Mouse (Mus musculus): ENCODE measurements at regions not wholly inside any gene's neighbourhood (a gene's known extent, or its start where the extent isn't known, plus 50 kb on each side); places are given as distances from the start of the nearest gene placed in this dataset.

DNA sequence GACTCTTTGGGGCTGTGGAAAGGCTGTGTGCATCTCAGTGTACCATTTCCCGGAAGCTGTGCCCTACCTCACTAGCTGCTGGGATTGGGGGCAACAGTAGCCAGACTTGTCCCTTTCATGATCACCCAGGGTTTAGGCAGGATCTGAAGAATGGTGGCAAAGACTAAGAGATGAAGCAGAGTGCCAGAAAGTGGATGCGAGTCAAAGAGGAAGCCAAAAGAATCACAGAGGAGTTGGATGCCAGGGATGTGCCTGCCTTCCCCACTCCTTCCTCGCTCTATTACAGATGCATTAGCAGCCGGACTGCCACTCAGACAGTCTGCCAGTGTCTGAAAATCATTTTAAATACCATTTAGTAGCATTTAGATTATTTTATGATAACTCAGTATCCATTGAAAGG, 271.5 kb upstream of the Slc24a2 start:
- TF ChIP-seq POLR2A (IDR thresholded peaks at IDR 0.05; ENCODE audit: insufficient read length, low read depth), result no peak
- no peak for TF ChIP-seq TCF12 (IDR thresholded peaks at IDR 0.05; ENCODE audit: insufficient read depth, poor library complexity, severe bottlenecking)
- no peak for TF ChIP-seq CEBPB (IDR thresholded peaks at IDR 0.05; ENCODE audit: insufficient read depth, poor library complexity, severe bottlenecking)
- no peak for TF ChIP-seq E2F4 (IDR thresholded peaks at IDR 0.05; ENCODE audit: insufficient read depth)
- no peak for TF ChIP-seq MYOD1 (IDR thresholded peaks at IDR 0.05; ENCODE audit: control insufficient read depth in 1 of 3, insufficient read length in 2 of 3, low read depth in 2 of 3)
- no peak for TF ChIP-seq REST (IDR thresholded peaks at IDR 0.05; ENCODE audit: insufficient read depth, insufficient read length)
- no peak for TF ChIP-seq USF1 (IDR thresholded peaks at IDR 0.05; ENCODE audit: low read depth)
- no peak for TF ChIP-seq MYOG (IDR thresholded peaks at IDR 0.05; ENCODE audit: control insufficient read depth in 1 of 3, insufficient read depth in 1 of 3, insufficient read length in 2 of 3, low read depth in 2 of 3)
